23 mouse cellular contexts compared by ENCODE assay signal in the genomic region with DNA sequence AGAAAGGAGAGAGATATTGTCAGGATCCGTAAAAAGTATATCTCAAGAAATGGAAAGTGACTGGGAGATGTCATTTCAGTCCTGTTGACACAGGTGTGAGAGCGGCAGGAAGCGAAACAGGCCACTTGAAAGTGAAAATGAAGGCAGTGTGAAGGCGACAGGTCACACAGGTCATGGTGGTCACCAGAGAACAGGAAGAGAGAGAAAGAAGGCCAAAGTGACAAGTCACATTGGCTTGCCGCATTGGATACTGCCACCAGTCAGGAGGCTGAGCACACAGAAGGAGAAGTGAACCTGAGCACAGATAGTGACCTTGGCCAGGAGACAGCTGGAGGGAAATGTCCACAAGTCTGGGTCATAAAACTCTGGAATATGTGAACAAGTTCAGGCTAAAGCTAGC. TPM values are rescaled to one million over a fixed set of nuclear protein-coding genes. Genes with fewer than 3 reads are reported as not detected.
DNase-seq lines count a peak whose midpoint lies in the region; ATAC-seq lines count a peak whose summit lies in the region.
"Had no signal": no experiment of that assay in that cellular context is flagged by ENCODE, and none has a peak within 500 bp of the region (broad histone marks: within the 10 kb centered on the region; RNA-seq: fewer than 3 reads in every experiment).

No protein-coding gene starts in this region.

- peak; percentile 76 for DNase-seq in heart, adult 11 months
- DNase-seq in heart, postnatal 10 days = no peak
- DNase-seq in left cerebral cortex, adult 18-20 months (ENCODE audit: low spot score in 2 of 2) = no peak
- DNase-seq in forebrain, embryonic 11.5 days (ENCODE audit: low spot score) = no peak
- DNase-seq: adrenal gland, postnatal 10 days; cerebellum, adult 18-20 months; cerebellum, postnatal 14 days; heart, adult 18-20 months; heart, postnatal 36 days; kidney, adult 2 months; kidney, postnatal 10 days; liver, embryonic 13.5 days; lung, adult 2 months; lung, postnatal 14 days; midbrain, embryonic 14.5 days had no signal

- no peaks in the 10 kb centered on the region for H3K36me3 ChIP-seq in forebrain, embryonic 11.5 days (ENCODE audit: control insufficient read depth, insufficient read depth, low read length)
- H3K36me3 ChIP-seq: embryonic facial prominence, embryonic 12.5 days; heart, embryonic 13.5 days; hindbrain, embryonic 13.5 days; limb, embryonic 12.5 days; liver, embryonic 13.5 days had no signal

- H3K27ac ChIP-seq in forebrain, embryonic 11.5 days (ENCODE audit: low read depth, low read length) = no peak overlapping the region
- H3K27ac ChIP-seq: embryonic facial prominence, embryonic 12.5 days; forebrain, embryonic 13.5 days; heart, embryonic 13.5 days; hindbrain, embryonic 13.5 days; limb, embryonic 12.5 days; liver, embryonic 13.5 days had no signal

- no peak overlapping the region for H3K4me3 ChIP-seq in forebrain, embryonic 11.5 days (ENCODE audit: low read depth, low read length)
- H3K4me3 ChIP-seq: embryonic facial prominence, embryonic 12.5 days; forebrain, embryonic 13.5 days; heart, embryonic 13.5 days; hindbrain, embryonic 13.5 days; limb, embryonic 12.5 days; liver, embryonic 13.5 days had no signal

- no peaks in the 10 kb centered on the region for H3K9me3 ChIP-seq in forebrain, embryonic 11.5 days (ENCODE audit: control insufficient read depth, low read length)
- H3K9me3 ChIP-seq: embryonic facial prominence, embryonic 12.5 days; forebrain, embryonic 13.5 days; heart, embryonic 13.5 days; hindbrain, embryonic 13.5 days; limb, embryonic 12.5 days had no signal

- no peak overlapping the region for H3K9ac ChIP-seq in forebrain, embryonic 11.5 days (ENCODE audit: low read length)
- H3K9ac ChIP-seq: embryonic facial prominence, embryonic 12.5 days; forebrain, embryonic 13.5 days; heart, embryonic 13.5 days; hindbrain, embryonic 13.5 days; limb, embryonic 12.5 days; liver, embryonic 13.5 days had no signal

- no peaks in the 10 kb centered on the region for H3K4me1 ChIP-seq in forebrain, embryonic 11.5 days (replicated peaks; ENCODE audit: control insufficient read depth, insufficient read depth, low read length)
- H3K4me1 ChIP-seq: embryonic facial prominence, embryonic 12.5 days; forebrain, embryonic 13.5 days; hindbrain, embryonic 13.5 days; limb, embryonic 12.5 days had no signal

- intact Hi-C loops in heart, postnatal 10 days (cut with DNase I) = no loop called here

- ATAC-seq in activated CD4-positive, CD25-positive, alpha-beta regulatory T cell, adult 4 months = peak; percentile 56
- peak; percentile 60 for ATAC-seq in megakaryocyte progenitor cell, adult 5-6 weeks (replicated peaks; ENCODE audit: poor library complexity)
- no peak for ATAC-seq in erythroid progenitor cell, adult 5-6 weeks (replicated peaks; ENCODE audit: low FRiP score, poor library complexity, severe bottlenecking)
- ATAC-seq in forebrain, embryonic 11.5 days (replicated peaks; ENCODE audit: low FRiP score) = no peak
- ATAC-seq: forebrain, embryonic 13.5 days had no signal

- H3K4me2 ChIP-seq in forebrain, embryonic 11.5 days (ENCODE audit: low read depth, low read length, severe bottlenecking) = no peak overlapping the region
- H3K4me2 ChIP-seq: embryonic facial prominence, embryonic 12.5 days; forebrain, embryonic 13.5 days; heart, embryonic 13.5 days; hindbrain, embryonic 13.5 days; limb, embryonic 12.5 days; liver, embryonic 13.5 days had no signal

- H3K27me3 ChIP-seq in forebrain, embryonic 11.5 days (ENCODE audit: control insufficient read depth, insufficient read depth, low read length) = no peaks in the 10 kb centered on the region
- H3K27me3 ChIP-seq: embryonic facial prominence, embryonic 12.5 days; forebrain, embryonic 13.5 days; heart, embryonic 13.5 days; hindbrain, embryonic 13.5 days; limb, embryonic 12.5 days; liver, embryonic 13.5 days had no signal

- 89% methylated on average over 5 of the region's 5 CpGs for WGBS in forebrain, embryonic 11.5 days

RNA-seq across cellular contexts. Expression of a gene that starts 20.0 kb away (rescaled TPM):
- 10 to 100 TPM; 43.6 to 45.8 TPM for total RNA-seq in heart, postnatal 10 days (2021)
- polyA plus RNA-seq in activated CD4-positive, CD25-positive, alpha-beta regulatory T cell, adult 4 months (2017; shearing (Covaris generic)) = 100 to 1,000 TPM; 115 to 134 TPM
- 76.9 and 80.9 TPM in 2 replicates for total RNA-seq in megakaryocyte progenitor cell, adult 5-6 weeks (2015)
- 71.8 and 77.2 TPM in 2 replicates for total RNA-seq in megakaryocyte progenitor cell, adult 5-6 weeks (2017)
- total RNA-seq in left cerebral cortex, adult 18-20 months (2021) = 10 to 100 TPM; 12.1 to 13.4 TPM
- 36.9 and 58.7 TPM in 2 replicates for total RNA-seq in erythroid progenitor cell, adult 5-6 weeks (2015; ENCODE audit: low replicate concordance)
- total RNA-seq in erythroid progenitor cell, adult 5-6 weeks (2017; ENCODE audit: low replicate concordance) = 51.3 and 53.6 TPM in 2 replicates
- polyA plus RNA-seq in forebrain, embryonic 11.5 days (2014; fragmentation: Nextera tagmentation; extraction: Ambion mirVana) = 115 and 116 TPM in 2 replicates

RNA-seq across cellular contexts. Expression of a gene that starts 40.5 kb away (rescaled TPM):
- 10 to 100 TPM; 25.1 to 29.6 TPM for total RNA-seq in heart, postnatal 10 days (2021)
- polyA plus RNA-seq in activated CD4-positive, CD25-positive, alpha-beta regulatory T cell, adult 4 months (2017; shearing (Covaris generic)) = 10 to 100 TPM; 67.8 to 77.8 TPM
- total RNA-seq in megakaryocyte progenitor cell, adult 5-6 weeks (2015) = 10.5 and 12.0 TPM in 2 replicates
- 19.2 and 20.4 TPM in 2 replicates for total RNA-seq in megakaryocyte progenitor cell, adult 5-6 weeks (2017)
- total RNA-seq in left cerebral cortex, adult 18-20 months (2021) = 1 to 10 TPM; 9.0 to 9.2 TPM
- 0.84 and 2.2 TPM in 2 replicates for total RNA-seq in erythroid progenitor cell, adult 5-6 weeks (2015; ENCODE audit: low replicate concordance)
- total RNA-seq in erythroid progenitor cell, adult 5-6 weeks (2017; ENCODE audit: low replicate concordance) = 3.3 and 5.7 TPM in 2 replicates
- polyA plus RNA-seq in forebrain, embryonic 11.5 days (2014; fragmentation: Nextera tagmentation; extraction: Ambion mirVana) = 2.9 and 4.1 TPM in 2 replicates

Comparison
In these comparisons a context has a peak if more than half of its experiments do, and no peak if none do; other contexts are left out.
1. ATAC-seq: peak in activated CD4-positive, CD25-positive, alpha-beta regulatory T cell, adult 4 months (single experiment) and megakaryocyte progenitor cell, adult 5-6 weeks (single experiment); none in erythroid progenitor cell, adult 5-6 weeks (single experiment) and forebrain, embryonic 11.5 days (single experiment).